Mouse (Mus musculus) 3134 (cell line): ENCODE data around the gene Ppp1r32.

ENCODE experiments used
- DNase-seq: peaks from one replicate; pipeline ENCODE4 v3.0.0-alpha.2; 2011; ENCODE audit warnings: low spot score; ENCODE audit not compliant: insufficient read length; ENCODE audit errors: extremely low read depth

Gene Ppp1r32

GRCm38 (mm10) chr19:10426312-10426711 lies 56.4 kb downstream of the Ppp1r32 start:
- no peak for DNase-seq

DNA sequence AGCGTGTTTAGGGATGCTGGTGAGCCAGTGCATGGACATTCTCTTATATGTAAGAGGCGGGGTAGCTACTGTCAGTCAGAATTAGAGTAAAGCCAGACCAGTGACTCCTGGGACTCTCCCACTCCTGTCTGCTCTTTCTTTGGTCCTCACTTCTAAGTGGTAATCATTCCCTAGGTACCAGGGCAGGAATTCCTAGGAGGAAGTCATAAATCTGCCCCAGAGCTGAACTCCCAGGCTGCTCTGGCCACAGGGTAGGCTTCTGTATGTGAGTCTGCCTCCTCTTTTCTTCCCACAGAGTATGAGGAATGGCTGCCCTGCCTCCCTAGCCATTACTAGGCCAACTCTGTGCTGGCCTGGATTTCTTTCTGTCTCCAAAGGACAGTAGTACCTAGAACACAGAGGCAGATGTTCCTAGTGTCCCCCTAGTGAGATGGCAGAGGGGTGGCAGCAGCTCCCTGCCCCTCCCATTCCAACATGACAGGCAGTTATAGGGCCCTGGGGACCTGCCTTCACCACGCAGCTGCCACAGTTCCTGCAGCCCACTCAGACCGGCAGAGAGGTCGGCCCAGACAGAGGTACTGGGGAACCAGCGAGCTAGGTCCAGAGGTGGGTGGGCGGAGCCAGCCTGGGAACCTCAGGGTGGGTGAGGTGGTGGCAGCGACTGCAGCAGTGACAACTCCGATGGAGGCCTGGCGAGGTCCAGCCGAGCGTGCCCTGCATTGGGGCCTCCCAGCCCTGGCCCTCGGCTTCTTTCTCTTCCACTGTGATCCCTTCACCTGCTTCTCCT lies 57.1 kb downstream of the Ppp1r32 start:
- no peak for DNase-seq

DNA sequence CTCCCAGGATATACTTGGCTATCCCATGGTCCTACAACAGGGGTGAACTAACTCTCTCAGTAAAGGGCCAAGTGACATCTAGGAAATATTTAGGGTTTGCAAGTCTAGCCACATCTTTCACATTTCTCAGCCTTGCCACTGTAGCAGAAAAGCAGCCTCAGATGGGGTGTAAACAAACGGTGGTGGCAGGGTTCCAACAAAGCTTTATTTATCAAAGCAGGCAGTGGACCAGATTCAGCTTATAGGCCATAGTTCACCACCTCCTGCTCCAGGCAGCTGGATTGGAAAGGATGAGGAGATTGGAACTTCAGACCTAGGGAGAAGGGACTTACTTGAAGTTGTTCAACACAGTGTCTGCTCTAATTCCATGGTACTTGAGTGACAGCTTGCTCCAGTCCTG lies 58.0 kb downstream of the Ppp1r32 start:
- DNase-seq = no peak
